Mouse (Mus musculus) olfactory bulb, adult 2 months (tissue): Measurements from ENCODE around the gene Swap70. TPM values are rescaled to one million over a fixed set of nuclear protein-coding genes. Genes with fewer than 3 reads are reported as not detected.
"Not testable (repeated sequence)": the region's sequence is repeated elsewhere in the genome, so short reads cannot be mapped to it uniquely, and the experiment has no call there.

Source experiments
- H3K27ac ChIP-seq: fragments of 200-500 bp; 2 replicates; pipeline ENCODE4 v1.5.1; 2012; ENCODE audit warnings: low read depth, low read length; ENCODE audit not compliant: insufficient read depth
- H3K4me1 ChIP-seq: fragments of 200-500 bp; 2 replicates; pipeline ENCODE4 v1.6.1; 2012; ENCODE audit warnings: low read length; ENCODE audit not compliant: control insufficient read depth, insufficient read depth
- H3K4me3 ChIP-seq: fragments of 200-500 bp; 2 replicates; pipeline ENCODE4 v1.5.1; 2012; ENCODE audit warnings: mild to moderate bottlenecking, low read depth, low read length, moderate library complexity; ENCODE audit not compliant: insufficient read depth
- CTCF ChIP-seq: fragments of 200-500 bp; IDR thresholded peaks from 2 replicates; pipeline ENCODE4 v1.5.1; 2012; ENCODE audit warnings: low read depth, mild to moderate bottlenecking, low read length, moderate library complexity; ENCODE audit not compliant: insufficient read depth
- POLR2A ChIP-seq: fragments of 200-500 bp; IDR thresholded peaks from 2 replicates; pipeline ENCODE4 v1.6.1; 2012; ENCODE audit warnings: mild to moderate bottlenecking, low read depth, low read length, moderate library complexity; ENCODE audit not compliant: insufficient read depth
- WGBS: fragments of 180-500 bp; shearing (Covaris S2); methylation state at CpG from one replicate; pipeline ENCODE4 v1.1.7; 2018; 5-methylcytosine and 5-hydroxymethylcytosine counted together
- polyA plus RNA-seq: library from polyadenylated mRNA; stranded (reverse); fragments of >200 nt; gene quantifications from 2 replicates; pipeline ENCODE4 v1.2.4, GENCODE M21; 2012; ENCODE audit warnings: low replicate concordance; ENCODE audit not compliant: missing spikeins, insufficient read depth, insufficient read length

Swap70 gene
- polyA plus RNA-seq, 1 experiment = not detected

DNA sequence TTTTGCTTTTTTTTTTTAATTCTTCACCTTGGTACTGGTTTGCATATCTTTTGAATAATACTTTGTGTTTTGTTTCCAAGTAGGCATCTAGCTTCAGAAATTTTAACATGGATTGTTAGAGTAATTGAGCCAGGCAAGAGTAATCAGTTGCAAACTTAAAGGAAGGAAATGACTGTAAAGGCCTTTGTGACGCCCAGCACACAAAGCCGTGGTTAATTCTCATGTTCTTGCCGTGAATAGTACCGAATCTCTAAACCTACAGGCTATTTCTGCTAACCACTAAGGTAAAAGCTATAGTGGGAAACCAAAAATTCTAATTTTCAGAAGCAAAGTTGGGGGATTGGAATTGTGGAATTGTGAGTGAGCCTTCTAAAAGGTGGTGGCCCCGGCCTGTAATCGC is 8.5 kb downstream of the Swap70 start:
- Histone ChIP-seq H3K4me3 (no peak overlapping the region), H3K4me1 (no peaks in the 10 kb centered on the region), H3K27ac (no peak overlapping the region)
- no peak for TF ChIP-seq CTCF
- TF ChIP-seq POLR2A = no peak
- 70% methylated on average over 6 of the region's 6 CpGs for WGBS

DNA sequence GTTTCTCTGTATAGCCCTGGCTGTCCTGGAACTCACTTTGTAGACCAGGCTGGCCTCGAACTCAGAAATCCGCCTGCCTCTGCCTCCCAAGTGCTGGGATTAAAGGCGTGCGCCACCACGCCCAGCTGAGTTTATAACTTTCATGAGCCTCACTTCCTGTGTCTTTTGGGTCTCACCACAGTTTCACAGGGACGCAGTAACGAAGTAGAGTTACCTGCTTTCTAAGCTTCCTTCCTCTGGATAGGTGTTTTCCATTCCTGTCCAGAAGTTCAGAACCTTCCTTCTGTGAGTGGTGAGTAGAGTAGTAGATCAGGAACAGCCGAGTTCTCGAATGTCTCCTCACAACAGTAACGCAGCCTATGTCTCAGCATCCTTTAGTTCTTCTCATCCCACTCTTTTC is 9.6 kb downstream of the Swap70 start:
- not testable (repeated sequence) for H3K4me1 ChIP-seq, H3K27ac ChIP-seq, H3K4me3 ChIP-seq
- 94% methylated on average over 10 of the region's 10 CpGs for WGBS

DNA sequence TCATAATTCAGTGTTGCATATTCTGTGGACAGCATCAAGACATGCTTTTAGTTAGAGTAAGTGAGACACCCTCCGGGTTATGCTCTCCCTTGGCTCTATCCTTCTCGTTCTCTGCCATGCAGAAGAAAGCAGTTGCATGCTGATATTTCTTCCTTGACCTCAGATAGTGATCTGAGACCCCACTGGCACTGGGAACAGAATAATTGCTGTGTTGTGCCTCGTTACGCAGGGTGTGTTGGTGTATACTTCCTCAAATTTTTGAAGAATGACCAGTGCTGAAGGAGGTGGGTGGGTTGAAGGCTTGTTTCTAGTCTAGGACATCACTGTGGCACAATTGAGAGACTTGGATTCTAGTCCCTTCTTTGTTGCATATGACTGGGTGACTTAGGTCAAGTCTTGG is 14.6 kb downstream of the Swap70 start:
- peaks cover 6% of the 10 kb centered on the region for H3K4me1 ChIP-seq
- TF ChIP-seq POLR2A = no peak
- no peak for TF ChIP-seq CTCF
- 83% methylated on average over 4 of the region's 4 CpGs for WGBS

DNA sequence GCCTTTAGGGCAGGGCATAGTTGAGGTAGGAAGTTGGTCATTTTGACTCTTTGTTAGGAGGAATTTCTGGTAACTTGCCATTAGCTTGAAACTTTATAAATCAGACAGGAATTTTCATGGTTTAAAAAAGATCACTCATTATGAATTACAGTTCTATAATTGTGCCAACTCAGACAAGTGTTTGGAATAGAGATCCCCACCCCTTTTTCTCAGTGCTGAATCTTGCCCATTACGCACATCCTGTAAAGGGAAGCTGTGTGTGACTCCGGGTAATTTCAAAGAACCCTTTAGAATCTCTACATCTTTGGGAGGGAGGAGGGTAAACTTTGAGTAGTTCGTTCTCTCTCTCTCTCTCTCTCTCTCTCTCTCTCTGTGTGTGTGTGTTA is 15.9 kb downstream of the Swap70 start:
- TF ChIP-seq POLR2A = no peak
- TF ChIP-seq CTCF = no peak
- 22% methylated on average over 3 of the region's 3 CpGs for WGBS
- peak overlapping the region; percentile 54; the same call in 1 of the 2 replicates for H3K27ac ChIP-seq

More for the DNA sequence above, 14.6 kb downstream of the Swap70 start:
- Histone ChIP-seq H3K27ac (no peak overlapping the region), H3K4me3 (no peak overlapping the region)

DNA sequence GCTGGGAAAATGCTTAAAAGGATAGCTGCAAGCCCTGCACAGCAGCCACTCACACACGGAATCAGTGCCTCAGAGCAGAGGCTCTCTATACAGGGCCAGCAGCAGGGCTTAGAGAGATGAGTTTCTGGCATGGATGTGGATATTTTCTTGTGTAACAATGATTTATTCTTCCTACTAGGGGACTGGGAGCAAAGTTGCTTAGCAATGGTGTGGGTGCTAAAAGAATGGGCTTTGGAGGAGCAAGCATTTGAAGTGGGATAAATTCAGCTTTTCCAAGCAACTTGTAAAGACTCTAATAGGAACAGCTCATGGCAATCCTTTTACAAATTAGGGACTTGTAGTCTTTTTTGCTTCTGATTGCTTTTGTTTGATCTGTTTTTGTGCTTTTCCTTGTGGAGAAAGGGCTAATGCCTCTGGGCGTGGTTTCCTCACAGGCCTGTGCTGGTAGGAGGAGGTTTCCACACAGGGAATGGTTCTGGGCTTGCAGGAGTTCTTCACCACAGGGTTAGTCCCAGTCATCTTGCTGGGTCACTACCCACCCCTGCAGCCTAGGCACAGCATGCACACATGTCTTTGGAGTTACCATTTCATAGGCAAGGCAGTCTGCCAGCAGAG is 16.4 kb downstream of the Swap70 start:
- Histone ChIP-seq H3K27ac (peak overlapping the region; percentile 54), H3K4me1 (peaks cover 6% of the 10 kb centered on the region), H3K4me3 (no peak overlapping the region)
- WGBS = 44% methylated on average over 2 of the region's 2 CpGs
- TF ChIP-seq CTCF (no peak), POLR2A (no peak)

More for the DNA sequence above, 15.9 kb downstream of the Swap70 start:
- Histone ChIP-seq H3K4me1 (peaks cover 6% of the 10 kb centered on the region), H3K4me3 (no peak overlapping the region)

DNA sequence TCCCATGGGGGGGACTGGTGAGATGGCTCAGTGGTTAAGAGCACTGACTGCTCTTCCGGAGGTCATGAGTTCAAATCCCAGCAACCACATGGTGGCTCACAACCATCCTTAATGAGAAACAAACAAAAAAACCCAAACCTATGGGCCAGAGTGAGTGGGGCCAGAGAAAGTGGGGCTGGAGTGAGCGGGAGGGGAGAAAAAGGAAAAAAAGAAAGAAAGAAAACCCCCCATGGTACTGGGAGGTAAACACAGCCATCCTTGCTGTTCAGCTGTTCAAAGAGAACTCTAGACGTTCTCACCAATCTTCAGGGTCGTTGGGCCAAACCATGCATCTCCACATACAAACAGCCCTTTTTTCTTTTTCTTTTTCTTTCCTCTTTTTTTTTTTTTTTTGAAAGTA is 18.1 kb downstream of the Swap70 start:
- Histone ChIP-seq H3K4me1 (peaks cover 6% of the 10 kb centered on the region), H3K27ac (no peak overlapping the region), H3K4me3 (no peak overlapping the region)
- TF ChIP-seq POLR2A (no peak), CTCF (no peak)
- WGBS = 83% methylated on average over 4 of the region's 4 CpGs

DNA sequence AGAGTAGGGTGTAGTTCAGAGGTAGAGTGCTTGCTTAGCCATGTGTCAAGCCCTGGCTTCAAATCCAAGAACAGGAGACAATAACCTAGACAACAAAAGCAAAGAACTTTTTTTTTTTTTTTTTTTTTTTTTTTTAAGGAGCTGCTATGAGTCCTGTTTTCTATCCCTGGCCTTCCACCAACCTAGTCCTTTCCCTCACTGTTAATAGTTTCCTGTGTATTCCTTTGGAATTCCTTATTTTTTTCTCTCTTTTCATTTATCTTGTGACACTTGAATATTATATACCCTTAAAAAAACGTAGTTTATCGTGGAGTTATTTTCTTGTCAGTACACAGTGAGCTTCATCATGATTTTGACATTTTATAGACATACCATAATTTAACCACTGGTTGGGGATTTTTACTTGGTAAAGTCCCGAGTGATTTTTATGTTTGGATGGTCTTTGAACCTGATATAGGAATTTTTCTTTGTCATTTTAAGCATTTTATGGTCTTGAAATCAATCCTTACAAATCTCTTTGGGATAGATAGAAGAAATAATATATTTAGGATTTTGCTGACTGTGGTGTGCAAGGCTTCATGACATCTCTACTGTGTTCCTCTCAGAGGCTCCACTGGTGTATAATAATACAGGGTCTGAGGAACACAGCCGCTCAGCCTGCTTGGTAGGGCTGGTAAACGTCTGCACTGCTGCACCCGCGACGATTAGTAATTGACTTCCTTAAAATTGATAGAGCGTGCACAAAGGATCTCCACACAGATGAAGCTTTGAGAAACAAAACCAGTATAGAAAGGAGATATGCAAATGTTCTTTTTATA is 20.2 kb downstream of the Swap70 start:
- Histone ChIP-seq H3K27ac (no peak overlapping the region), H3K4me3 (no peak overlapping the region), H3K4me1 (peaks cover 6% of the 10 kb centered on the region)
- no peak for TF ChIP-seq CTCF
- no peak for TF ChIP-seq POLR2A
- 67% methylated on average over 9 of the region's 9 CpGs for WGBS

DNA sequence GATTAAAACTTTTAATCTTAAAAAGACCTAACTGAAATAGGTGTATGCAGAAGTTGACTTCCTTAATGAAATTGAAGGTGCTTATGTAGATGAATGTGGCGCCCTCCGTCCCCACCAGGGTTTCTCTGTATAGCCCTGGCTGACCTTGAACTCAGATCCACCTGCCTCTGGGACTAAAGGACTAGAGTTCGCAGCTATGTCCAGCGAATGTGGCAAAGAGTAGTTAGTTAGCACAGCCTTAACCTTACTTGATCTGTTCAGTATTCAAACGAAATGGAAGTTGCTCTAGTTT is 20.7 kb downstream of the Swap70 start:
- 95% methylated on average over 5 of the region's 5 CpGs for WGBS
- H3K4me1 ChIP-seq = peaks cover 6% of the 10 kb centered on the region
- TF ChIP-seq CTCF (no peak), POLR2A (no peak)
- no peak overlapping the region for H3K4me3 ChIP-seq
- no peak overlapping the region for H3K27ac ChIP-seq

DNA sequence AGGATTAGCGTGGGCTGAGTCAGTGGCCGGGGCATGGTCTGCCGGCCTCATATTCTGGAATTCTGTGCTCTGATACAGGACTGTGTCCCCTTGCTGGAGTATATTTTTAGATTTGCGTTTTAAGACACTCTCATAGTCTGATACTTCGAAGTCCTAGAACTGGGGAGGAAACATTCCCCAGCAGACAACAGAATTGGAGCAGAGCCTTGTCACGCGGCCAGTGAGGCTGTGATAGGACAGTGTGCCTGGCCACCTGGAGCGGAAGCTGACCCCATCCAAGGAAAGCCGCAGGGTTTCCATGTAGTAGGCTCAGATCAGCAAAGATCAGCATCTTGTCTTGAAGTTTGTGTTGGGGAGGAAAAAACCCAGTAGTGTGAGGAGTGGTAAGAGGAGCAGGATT is 23.6 kb downstream of the Swap70 start:
- Histone ChIP-seq H3K27ac (no peak overlapping the region), H3K4me1 (no peaks in the 10 kb centered on the region), H3K4me3 (no peak overlapping the region)
- 88% methylated on average over 9 of the region's 9 CpGs for WGBS
- TF ChIP-seq POLR2A (no peak), CTCF (no peak)
